Mouse (Mus musculus): ENCODE results near the gene Aif1.
A peak's percentile ranks its signal among the peaks of the same experiment; 100 is the strongest.

The Aif1 gene

DNA sequence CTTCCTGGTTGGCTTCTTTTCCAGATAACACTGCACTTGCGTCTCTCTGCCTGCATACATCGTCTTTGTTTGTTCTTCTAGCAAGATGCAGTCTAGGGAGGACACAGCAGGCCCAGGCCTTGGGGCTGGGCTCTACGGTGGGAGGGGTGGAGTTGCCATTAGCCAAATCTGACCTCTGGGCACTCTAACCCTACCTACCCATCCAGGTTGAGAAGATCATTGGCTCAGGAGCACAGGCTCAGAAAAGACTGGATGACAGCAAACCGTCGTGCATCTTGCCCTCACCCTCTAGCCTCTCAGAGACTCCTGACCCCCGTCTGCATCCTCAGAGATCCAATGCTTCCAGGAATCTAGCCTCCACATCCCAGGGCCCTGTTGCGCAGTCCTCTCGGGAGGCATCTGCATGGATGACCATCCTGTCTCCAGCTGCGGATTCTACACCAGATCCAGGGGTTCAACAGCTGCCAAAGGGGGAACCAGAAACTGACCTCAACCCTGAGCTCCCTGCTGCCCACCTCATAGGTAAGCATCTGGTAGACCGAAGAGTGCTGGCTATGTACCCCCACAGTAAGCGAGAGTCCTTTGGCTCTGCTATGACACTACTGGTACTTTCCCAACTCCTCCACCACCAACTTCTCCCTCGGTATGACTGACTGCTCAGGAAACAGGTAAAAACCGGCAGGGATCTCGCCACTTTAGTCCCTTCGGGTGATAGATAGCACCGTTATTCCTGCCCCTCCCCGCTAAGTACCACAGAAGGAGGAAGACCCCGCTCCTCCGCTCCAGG, 19.2 kb upstream of the Aif1 start:
- DNase-seq (ENCODE audit: low spot score in 2 of 2): no peak

DNA sequence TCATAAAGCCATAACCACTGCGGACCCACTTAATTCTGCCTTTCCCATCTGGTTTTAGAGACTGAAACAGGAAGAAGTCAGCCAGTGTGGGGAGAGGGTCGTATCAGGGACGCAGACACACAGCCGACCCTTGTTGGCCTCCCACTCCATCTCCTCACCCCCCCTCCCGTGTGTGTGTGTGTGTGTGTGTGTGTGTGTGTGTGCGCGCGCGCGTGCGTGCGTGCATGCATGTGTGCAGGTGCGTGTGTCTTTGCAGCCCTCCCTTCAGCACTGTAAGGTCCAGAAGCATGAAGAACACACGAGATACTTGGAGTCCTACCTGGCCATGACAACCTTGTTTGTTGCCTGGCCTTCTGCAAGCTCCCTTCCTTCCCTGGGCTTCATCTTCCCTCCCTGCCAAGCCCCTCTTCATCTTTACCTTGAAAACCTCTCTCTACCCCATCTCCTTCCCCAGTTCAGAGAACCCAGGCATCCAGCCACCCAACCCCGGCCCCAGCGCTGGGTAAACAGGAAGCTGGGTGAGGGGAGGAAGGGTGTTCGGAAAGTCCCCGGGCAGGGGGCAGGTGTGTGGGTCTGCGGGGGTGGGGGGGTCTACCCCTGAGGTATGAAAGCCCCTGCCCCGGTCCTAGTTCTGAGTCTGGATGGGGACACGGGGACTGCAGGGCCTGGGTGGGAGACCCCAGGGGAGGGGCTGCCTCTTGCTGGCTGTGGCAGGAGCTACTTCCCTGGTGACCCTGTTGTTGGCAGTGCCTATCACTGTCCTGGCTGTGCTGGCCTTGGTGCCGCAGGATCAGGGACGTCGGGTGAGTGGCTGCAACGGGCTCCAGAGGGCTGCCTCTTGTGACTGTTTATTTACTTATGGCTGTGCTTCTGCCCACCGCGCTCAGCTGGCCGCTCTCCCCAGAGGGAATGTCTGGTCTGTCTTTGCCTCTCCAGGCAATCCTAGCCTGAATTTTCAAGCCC, 18.3 kb upstream of the Aif1 start, which contains the start of gene Ltb:
Gene Ltb, plus strand, starts transcription at position 559 of the 963 bp plus-strand sequence.
- DNase-seq (ENCODE audit: low spot score in 2 of 2): no peak

DNA sequence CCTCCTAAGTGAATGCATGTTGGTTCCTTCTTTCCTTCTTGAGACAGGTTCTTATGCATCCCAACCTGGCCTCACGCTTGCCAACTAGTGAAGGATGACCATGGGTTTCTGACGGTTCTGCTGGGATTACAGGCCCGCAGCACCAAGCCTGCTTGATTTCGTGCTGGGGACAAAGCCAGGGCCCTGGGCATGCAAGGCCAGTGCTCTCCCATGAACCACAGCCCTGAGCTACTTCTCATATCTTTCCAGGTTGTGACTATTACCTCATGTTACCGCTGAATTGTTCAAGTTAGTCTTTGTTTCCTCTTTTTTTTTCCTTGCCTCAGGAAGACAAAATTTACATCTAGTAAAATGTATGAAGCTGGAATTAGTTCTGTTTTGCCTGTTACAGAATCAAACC, 17.1 kb upstream of the Aif1 start:
- no peak for DNase-seq (ENCODE audit: low spot score in 2 of 2)

- no peak for DNase-seq (ENCODE audit: low spot score in 2 of 2)
Measured at GRCm38 (mm10) chr17:35191723-35192122, 15.9 kb upstream of the Aif1 start.

GRCm38 (mm10) chr17:35190096-35190495, 14.2 kb upstream of the Aif1 start:
- no peak for DNase-seq (ENCODE audit: low spot score in 2 of 2)

- DNase-seq (ENCODE audit: low spot score in 2 of 2): no peak
Measured at GRCm38 (mm10) chr17:35189186-35189585, 13.3 kb upstream of the Aif1 start.

- DNase-seq (ENCODE audit: low spot score in 2 of 2): no peak
Measured at GRCm38 (mm10) chr17:35187959-35188610, 12.2 kb upstream of the Aif1 start, which contains the start of gene Lst1. TSS of gene Lst1 (minus strand) at chr17:35188439.

DNA sequence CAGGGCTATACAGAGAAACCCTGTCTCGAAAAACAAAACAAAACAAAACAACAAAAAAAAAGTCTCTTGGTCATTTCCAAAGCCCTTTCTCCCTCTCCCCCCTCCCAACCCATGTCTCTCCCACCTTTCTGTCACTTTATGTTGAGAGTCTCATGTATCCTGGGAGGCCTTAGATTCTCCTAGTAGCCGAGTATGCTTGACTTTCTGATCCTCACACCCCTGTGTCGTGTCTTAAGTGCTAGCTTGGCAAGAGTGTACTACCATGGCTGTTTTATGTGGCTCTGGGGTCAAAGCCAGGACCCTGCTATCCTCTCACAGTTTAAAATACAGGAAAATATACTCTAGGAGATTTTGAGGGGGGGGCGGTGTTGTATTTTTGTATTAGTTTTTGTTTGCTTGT, 11.5 kb upstream of the Aif1 start:
- DNase-seq (ENCODE audit: low spot score in 2 of 2): no peak

DNA sequence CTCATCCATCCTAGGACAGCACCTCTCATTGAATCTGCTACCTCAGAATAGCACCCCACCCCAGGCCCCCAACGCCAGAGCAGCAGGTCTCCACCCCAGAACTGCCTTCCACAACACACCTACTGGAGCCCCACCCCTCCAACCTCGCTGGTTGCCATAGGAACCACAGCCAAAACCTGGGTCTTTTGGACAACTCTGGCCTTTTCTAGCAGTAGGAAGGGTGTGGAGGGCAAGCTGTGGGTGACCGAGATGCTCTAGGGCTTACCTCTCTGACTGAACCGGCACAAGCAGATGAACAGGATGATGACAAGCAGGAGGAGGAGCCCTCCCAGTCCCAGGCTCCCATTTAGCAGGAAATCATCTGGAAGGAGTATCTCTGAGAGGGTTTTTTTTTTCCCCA, 10.8 kb upstream of the Aif1 start:
- no peak for DNase-seq (ENCODE audit: low spot score in 2 of 2)

GRCm38 (mm10) chr17:35185639-35186611, 10.1 kb upstream of the Aif1 start:
- peak in 1 of 2 experiments; percentile 55 for DNase-seq (ENCODE audit: low spot score in 2 of 2)

DNA sequence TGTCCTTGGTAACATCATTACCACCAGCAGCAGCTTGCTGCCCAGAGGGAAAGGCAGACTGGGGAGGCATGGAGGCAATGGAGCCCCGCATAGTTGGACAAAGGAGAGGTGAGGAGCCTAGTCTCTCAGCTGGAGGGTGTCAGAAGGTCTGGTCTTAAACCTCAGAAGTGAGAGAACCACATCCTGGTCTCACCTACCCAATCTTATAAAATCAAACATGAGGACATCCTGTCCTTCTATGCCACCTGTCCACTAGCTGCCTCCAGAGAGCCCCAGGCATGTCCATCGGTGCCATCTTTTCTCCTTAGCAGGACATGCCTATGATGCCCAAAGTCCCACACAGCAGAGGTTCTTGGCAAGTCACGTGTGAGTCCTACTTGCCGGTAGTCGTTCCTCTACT, 4.2 kb upstream of the Aif1 start:
- DNase-seq (ENCODE audit: low spot score in 2 of 2): no peak

DNA sequence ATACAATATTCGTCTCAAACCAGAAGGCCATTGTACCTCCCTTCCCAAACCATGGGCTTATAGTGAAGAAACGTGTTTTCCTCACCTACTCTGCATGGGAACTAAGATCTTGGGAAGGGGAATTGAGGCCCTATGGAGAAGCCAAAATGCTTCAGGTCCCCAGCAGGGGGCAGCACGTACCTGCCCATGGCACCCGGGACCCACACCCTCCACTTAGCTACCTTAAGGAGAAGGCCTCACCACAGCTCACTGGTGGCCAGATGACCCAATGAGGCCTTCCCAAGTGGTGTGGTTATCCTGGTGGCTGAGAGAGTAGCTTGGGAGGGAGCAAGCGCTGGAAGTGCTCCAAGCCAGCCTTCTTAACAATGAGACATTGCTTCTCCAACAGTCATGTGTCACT, 2.7 kb upstream of the Aif1 start:
- DNase-seq (ENCODE audit: low spot score in 2 of 2): peak in 1 of 2 experiments; percentile 65

DNA sequence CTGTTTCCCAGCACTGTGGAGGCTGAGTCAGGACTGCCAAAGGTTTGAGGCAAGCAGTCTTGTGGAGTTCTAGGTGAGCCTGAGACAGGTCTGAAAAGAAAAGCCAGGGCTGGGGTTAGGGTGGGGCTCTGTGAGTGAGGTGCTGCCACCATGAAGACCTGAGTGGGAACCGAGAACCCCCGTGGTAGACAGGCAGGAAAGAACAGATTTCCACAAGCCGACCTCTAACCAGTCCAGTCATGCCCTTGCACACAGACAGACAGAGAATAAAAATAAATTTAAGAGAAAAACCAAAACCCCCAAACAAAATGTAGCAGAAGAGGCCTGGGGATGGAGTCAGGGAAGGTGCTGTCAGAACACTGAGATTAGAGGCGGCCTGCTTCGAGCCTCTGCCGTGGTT, 486 bp downstream of the Aif1 start:
- no peak for DNase-seq (ENCODE audit: low spot score in 2 of 2)

DNA sequence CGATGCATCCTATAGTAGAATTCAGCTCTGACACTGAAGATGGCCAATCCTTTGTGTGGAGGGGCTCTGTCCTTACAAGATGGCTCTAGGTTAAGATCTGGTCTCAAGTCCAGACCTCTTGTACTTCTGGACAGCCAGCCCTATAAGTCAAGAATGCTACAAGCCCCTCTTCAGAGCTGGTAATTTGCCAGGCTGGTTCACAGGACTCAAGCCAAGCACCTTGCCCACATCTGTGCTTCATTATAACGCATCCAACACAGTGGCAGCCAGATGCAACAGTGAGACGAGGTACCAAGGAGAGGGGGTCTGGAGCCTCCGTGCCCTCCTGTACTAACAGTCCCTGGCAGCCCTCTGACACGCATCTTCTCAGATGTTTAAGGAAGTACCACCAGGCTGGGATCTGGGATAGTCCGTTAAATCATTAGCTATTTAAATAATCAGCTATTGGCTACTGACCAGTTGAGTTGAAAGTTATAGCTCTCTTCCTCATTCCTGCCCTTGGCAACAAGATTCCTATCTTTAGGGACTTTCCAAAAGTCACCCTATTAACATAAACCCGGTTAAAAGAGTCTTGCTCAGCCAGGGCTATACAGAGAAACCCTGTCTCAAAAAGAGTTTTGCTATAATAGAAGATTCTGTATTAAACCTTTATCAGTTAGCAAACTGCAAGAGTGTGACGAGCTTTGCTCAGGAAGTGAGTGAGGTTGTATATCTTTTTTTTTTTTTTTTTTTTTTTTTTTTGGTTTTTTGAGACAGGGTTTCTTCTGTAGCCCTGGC, 1.5 kb downstream of the Aif1 start:
- no peak for DNase-seq (ENCODE audit: low spot score in 2 of 2)

- DNase-seq (ENCODE audit: low spot score in 2 of 2): no peak
Measured at GRCm38 (mm10) chr17:35173329-35173728, 2.5 kb downstream of the Aif1 start.

- peak in 1 of 2 experiments; percentile 62 for DNase-seq (ENCODE audit: low spot score in 2 of 2)
Measured at GRCm38 (mm10) chr17:35172445-35173234, 3.2 kb downstream of the Aif1 start.

- no peak for DNase-seq (ENCODE audit: low spot score in 2 of 2)
Measured at GRCm38 (mm10) chr17:35168541-35169207, 7.2 kb downstream of the Aif1 start.

GRCm38 (mm10) chr17:35167794-35168193, 8.1 kb downstream of the Aif1 start:
- DNase-seq (ENCODE audit: low spot score in 2 of 2): peak in 1 of 2 experiments; percentile 53
